Mouse (Mus musculus) erythroid progenitor cell, adult 5-6 weeks (primary cell): Measurements from ENCODE around the gene Efna5. TPM values are rescaled to one million over a fixed set of nuclear protein-coding genes. Genes with fewer than 3 reads are reported as not detected.

Experiments
- ATAC-seq: replicated peaks from 2 replicates; pipeline ENCODE4 v1.8.0; 2016; ENCODE audit warnings: moderate number of reproducible peaks, mild to moderate bottlenecking, moderate TSS enrichment, inconsistent platforms; ENCODE audit not compliant: poor library complexity, low FRiP score, severe bottlenecking
- total RNA-seq, 2 experiments: library from RNA; stranded (forward) in 1 of 2; stranded (reverse) in 1 of 2; fragments of 150-400 nt in 1 of 2; fragments of 186-747, 209-891 nt in 1 of 2; gene quantifications; 2 replicates each; pipeline versions ENCODE4 v1.2.3 to v1.2.4; 2015 to 2017; ENCODE audit warnings: low replicate concordance in 2 of 2

The Efna5 gene
- total RNA-seq, 2 experiments from 2014 or later: not detected

DNA sequence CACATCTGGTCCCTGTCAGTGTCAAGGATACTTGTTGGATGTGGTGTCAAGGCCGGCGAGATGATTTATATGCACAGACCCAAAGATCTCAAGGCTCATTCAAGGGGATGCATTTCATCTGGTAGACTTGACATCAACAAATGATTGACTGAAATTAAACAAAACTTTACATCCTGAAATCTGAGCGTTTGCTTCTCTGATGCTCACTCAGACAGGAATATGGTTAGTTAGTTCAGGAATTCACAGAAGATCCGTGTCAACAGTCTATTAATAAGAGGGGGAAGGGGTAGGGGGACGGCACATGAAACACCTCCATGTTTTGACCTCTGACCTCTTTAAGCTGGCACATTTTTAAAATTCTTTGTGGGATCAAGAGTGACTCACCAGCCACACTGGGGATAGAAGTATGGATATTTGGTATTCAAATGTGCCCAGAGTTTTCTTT lies 205.3 kb downstream of the Efna5 start:
- ATAC-seq: no peak

DNA sequence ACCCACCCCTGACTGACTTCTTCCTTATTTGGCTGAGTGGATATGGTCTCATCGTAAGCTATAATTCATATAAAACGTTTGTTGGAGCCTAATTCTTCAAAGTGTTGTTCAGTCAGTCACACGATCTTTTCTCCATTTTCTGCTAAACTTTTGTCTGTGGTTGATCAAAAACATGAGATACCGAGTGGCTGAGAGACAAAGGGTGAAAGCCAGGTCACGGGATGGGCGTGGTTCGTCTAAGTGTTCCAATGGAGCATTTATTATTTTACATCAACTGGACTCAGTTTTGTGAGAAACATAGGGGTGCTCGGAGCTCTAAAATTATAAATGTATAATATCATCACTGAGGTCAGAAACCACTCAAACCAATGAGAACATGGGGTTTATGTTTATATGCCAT lies 209.0 kb downstream of the Efna5 start:
- ATAC-seq: no peak

DNA sequence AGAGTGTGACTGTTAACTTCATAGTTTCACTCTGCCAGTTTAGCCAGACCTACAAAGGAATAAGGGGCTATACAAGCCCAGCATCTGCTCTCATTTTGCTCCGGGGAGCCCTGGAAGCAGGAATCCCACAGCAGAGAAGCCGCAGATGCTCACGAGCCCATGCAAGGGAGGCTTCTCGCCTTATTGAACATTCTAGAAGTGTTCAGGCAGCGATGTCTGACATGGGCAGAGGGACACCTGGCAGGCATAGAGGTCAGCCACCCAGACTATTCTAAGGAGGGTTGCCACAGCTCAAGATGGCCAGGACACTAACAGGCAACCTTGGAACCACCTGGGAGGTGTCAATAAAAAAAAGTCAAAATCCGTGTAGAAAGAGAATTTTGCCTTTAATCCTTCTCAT lies 214.4 kb downstream of the Efna5 start:
- no peak for ATAC-seq

DNA sequence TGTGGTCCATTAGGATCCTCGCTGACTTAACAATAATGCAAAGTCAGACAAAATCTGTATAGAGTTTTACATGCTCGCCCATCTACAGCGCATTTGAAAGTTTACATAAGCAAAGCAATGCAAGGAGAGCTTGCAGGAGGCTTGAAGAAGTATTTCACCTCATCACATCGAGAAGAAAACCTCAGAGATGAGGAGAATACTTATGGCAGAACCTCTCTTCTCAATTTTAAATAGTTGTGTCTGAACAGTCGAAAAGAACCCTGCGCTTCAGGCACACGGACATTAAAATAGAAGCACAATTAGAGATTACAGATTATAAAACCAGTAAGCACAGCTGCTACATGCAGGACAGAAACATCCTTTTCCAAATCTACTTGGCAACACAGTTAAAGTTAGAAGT lies 215.3 kb downstream of the Efna5 start:
- no peak for ATAC-seq

DNA sequence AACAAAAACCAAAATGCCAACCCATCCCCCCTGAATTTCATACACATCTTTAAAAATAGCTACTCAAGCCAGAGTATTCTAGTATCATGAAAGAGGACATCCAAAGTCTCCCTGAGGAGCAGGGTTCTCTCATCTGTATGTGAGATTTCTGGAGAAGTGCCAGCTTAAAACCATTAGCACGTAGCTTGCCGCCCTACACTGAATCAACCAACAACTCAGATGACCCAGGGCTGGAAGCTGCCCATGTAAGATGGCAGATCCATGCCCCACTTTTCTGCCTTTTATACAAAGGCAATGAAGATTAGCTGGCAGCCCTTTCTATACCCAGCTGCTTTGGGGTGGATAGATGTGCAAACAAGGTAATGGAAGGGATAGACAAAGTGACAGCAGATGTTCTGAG lies 216.4 kb downstream of the Efna5 start:
- ATAC-seq: no peak

DNA sequence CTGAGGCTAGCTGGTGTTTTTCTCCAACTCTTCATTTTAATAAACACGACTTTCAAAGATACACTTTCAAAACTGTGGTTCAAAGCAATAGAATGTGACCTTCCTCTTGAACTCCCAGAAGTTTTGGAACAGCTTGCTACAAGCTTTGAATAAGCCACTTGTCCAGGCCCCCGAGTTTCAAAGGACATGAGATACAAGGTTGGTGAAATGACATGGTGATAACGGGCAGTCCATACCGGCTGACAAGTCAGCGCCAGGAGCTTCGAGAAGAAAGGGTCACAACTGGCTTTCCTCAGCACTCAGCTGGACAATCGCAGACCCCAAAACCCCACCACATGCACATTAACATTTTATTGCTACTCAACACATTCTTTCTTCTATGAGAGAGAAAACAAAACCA lies 219.3 kb downstream of the Efna5 start:
- ATAC-seq: no peak

DNA sequence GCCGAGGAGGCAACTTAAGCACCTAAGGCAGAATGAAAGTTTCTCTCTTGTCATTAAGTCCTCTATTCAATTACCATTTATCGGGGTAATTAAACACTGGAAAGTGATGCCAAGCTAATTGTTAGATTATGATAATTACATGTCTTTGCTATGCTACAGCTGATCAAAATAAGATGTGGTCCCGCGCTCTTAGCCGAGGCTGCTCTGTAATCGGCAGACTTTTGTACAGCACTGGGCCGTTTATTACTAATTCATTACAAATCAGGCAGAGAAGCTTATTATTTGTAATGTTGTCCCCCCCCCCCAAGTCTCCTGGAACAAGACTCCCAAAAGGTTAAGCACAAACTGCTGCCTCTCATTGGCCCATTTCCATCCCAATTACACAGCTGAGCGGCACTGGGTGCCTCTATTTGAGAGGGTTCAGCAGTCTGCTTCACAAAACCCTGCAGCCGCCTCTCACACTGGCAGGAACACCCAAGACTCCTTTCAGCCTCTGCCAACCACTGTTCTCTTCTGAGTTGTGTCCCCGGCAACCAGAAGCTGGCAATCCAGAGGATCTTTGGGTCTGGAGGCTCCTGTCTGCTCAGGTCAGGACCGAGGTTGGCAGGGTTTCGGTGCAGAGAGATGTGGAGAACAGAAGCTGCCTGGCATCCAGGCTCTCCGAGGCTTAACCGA lies 221.5 kb downstream of the Efna5 start:
- ATAC-seq: no peak

DNA sequence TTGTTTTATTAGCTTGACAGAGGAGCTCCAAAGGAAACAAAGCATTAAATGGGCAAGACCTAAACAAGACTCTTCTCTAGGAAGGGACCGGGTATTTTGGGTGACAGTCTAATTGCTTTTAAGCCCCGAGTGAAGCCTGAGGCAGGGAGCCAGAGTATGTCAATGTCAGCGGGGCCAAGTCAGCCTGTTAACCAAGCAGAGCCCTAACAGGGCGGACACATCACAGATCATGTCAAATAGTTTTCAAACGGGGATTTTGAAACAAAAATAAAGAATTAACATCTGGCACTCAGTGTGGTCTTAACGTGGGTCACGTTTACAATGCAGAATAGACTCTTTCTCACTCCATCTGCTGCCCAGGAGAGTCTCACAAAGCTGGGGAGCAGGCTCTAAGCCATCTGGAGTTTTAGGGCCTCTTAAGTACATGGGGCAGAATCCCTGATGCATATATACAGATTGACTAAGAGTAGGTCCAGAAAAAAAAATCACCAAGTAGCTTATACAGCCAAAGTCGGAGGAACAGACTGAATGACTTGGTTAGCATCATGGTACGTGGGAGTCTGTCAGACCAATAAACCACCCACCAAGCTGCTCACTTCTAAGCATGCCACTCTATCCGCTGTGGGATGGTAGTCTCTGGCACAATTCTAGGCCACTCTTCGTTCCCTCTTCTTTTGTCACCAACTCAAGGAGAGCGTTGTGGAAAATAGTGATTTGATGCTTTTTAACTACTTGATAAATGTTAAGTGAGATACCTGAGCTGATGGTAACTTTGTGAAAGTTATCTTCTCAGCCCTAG lies 223.1 kb downstream of the Efna5 start:
- ATAC-seq: no peak

DNA sequence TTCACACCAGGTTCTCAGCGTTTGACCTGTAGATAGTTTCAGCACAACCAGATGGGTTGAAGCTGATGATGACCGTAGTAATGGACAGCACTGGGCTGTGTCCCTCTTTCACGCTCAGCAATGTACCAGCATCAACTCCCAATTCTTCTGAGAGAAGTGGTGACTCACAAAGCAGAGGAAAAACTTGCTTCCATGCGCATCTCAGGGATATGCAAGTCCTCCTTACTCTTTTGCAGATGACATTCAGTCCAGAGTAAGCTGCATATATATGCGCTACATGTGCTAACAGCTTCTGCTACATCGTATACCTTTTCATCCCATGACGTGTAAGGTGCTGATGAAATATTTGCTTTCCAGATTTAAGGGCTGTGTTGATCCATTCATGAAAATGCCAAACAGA lies 224.1 kb downstream of the Efna5 start:
- ATAC-seq: no peak

DNA sequence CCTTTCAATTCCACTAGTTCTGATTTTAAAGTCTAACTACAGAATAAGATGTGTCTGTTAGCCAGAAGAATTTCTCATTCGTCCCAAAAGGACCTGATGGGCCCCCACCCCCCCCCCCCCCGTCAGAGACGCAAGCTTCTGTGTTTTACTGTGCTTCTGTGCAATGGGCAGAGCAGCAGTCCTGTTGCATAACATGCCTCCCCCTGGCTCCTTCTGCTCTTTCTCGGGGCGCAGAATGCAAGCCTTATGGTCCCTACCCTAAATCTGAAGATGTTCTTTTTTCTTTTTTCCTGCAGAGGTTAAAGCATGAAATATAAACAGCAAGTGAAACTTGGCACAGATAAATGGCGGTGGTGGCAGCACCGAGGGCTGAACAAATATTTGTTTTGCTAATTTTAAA lies 224.5 kb downstream of the Efna5 start:
- no peak for ATAC-seq

DNA sequence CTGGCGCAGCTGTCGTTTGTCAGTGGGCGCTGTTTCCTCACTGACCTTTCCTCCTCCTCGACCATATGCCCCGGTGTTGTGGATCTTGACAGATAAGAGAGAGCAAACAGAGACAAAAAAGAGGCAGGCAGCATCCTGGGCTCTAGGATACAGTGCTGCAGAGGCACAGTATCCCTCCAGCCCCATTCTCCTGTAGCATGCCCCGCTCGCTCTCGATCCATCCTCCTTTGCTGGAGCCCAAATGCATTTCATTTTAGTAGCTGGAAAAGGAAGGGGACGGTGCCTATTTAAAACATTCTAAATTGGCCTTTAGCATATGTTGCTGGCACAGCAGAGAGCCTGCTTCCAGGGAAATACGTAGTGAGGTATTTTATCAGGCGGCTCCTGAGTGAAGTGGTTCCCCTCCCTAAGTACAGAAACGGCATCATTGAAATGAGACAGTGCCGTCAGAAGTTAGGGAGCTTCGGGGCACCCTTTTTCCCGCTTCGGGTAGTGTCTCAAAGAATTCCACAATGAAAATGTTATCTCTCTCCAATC lies 225.2 kb downstream of the Efna5 start:
- no peak for ATAC-seq

DNA sequence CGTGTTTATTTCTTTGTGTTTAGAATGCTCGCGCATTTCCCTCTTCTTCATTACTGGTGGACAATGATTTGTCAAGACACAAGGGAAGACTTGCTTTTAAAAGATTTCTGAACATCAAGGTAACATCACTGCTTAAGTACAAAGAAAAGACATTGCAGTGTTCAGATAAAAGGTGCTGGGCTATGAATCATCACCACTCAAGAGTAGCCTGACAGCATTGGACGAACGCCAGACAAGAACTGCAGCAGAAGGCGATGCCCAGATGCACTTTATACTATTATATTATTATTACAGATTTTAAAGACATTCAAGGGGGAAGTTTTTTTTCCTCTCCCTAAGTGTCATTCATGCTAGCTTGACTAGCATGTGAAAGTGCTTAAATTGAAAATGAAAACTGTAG lies 228.7 kb downstream of the Efna5 start:
- no peak for ATAC-seq

DNA sequence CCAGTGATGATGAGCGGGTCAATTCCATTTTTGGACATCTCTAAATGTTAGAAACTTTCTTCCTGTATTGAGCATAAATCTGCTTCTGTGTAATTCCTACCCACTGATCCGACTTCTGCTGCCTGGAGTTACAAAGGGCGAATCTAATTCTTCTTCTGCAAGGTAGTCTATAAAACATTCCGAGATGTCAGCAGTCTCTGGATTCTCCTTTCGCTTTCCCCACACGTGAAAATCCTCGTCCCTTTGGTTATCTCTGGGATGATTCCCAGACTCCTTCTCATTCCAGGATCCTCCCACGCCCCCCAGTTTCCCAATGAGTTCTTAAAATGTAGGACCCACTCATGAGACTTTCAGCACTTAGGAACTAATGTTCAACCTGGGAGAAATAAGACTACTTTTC lies 229.4 kb downstream of the Efna5 start:
- no peak for ATAC-seq

DNA sequence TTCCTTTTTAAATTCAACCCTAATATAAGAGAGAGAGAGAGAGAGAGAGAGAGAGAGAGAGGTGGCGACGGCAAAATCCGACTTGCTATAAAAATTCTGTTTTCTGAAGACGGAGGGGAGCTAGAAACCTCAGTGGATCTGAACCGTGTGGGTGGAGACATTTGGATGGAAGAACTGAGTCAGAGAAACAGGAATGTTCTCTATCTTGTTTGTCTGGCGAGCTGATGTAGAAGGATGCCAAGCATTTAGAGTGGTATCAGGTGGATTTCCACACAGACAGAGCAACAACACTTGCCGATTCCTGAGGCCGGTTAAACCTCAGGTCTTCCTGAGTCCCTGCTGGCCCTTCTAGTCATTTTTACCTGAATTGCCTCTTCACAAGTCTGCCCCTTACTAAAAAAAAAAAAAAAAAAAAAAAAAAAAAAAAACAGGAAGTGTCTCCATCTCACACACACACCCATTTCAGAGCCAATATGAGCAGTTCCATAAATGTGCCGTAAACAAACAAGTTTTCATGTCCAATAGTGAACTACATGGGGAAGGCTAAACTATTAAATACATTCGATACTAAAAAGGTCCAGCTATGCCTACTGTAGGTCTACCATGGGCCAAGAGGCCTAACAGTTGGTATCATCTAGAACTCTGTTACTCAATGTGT lies 231.7 kb downstream of the Efna5 start:
- ATAC-seq: no peak

DNA sequence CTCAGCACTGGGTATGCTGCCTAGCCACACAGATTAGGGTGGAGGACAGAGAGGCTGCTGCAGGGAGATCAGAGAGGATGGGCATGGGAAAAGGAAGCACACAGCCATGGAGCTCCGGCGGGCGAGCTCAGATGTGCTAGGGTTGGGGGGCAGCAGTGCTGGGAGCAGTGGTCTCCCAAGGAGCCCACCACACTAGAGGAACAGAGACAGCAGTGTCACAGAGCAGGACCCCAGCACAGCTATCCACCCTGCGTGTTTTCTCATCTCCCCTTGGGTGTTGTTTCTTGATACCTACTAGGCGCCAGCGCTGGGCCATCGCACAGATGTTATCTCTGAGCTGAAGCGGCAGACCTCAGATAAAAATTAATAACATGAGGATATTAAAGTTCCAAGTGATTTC lies 234.3 kb downstream of the Efna5 start:
- no peak for ATAC-seq

DNA sequence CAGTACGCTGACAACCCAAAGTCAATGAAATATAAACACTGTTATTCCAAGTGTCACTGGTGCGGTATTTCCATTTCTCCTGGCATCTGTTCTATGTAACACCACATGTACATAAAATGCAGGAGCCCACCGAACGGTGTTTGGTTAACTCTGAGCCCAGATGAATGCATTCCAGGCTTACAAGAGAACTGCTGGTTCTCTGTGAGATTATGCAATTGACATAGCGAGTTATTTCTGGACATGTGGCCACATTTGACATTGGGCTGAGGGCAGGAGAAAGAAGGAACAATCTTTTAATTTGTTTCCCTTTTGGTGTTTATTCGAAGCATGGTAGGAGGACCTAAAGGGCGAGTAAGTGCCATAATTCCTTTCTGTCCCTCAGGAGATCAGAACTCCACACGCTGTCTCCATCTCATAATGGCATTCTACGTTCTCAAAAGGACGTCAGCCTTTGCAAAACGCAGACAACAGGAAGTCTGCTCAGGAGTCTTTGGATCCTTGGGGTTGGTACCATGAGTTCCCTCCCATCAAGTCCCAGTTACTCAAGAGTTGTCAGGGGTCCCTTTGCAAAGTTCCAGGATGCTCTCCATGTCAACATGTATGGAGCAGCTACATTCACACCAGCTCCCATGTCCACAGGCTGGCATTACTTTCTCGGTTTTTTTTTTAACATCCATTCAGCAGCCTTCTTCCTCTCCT lies 238.5 kb downstream of the Efna5 start:
- ATAC-seq: no peak

DNA sequence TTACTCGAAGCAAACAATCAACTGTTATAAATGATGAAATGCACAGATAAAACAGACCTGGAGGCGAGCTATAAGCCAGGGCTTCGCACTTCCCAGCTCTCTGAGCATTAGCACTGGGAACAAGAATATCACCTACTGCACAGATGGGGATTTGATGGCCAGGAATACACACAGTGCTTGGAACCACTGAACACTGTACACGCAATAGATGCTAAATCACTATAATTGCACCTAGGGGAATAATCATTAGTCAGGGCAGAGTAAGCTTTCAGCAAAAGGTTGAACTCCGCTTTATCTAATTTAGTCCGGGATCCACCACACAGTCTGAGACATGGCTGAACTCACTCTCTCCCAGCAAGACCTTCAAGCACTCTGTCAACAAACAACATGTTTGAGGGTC lies 240.5 kb downstream of the Efna5 start:
- ATAC-seq: no peak

DNA sequence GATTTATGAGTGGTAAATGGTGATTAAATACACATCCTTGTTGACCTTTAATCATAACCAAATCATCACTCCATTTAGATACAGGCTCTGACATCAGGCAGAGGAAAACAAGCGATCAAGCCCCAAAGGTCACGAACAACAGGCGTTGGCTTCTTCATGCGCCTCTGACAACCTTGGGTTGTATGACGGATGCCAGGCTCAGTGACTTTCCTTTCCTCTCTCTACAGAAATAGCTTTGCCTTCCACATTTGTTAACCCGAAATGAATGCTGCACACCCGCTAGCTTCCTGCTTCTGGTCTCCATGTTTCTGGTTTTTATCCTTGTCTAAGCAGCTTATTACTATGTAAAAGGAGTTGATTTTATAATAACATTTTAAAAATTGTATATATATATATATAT lies 244.2 kb downstream of the Efna5 start:
- ATAC-seq: no peak

DNA sequence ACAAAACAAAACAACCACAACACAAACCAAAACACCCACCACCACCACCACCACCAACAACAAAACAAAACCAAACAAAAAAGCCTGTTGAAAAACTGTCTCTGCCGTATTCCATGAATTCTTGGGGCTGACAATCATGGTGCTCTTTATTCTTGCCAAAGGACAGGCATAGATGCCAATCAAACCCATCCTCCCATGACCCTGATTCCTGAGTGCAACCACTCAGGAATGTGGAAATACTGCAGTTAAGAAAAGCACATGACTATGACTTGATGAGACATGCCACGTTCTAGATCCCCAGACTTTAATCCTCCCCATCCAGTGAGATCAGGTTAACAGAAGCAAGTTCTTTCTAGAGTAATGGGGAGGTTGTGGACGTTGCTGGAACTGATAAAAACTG lies 246.2 kb downstream of the Efna5 start:
- ATAC-seq: no peak

DNA sequence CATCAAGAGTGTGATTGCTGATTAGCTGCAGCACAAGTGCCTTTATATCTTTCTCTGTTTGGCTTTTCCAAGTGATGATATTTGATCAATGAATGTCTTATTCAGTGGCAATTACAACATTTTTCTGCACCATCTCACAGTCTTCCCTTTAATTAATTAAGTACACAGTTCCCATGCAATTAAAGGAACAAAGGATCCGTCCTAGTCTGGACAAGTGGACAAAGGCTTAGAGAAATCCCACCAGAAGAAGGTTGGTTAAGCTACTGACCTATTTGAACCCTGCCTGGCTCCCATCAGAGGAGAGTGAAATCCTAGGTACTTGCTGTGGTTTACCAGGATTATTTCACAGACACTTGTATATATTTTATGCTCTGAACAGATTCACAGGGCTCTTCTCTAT lies 252.6 kb downstream of the Efna5 start:
- no peak for ATAC-seq
